Mouse (Mus musculus) hindbrain, postnatal 0 days (tissue): ENCODE data around the gene Vmp1. TPM values are rescaled to one million over a fixed set of nuclear protein-coding genes. Genes with fewer than 3 reads are reported as not detected.

Source experiments
- ATAC-seq: fragments of 200-750 bp; cut with Nextera tagmentation; 2 replicates; pipeline ENCODE4 v1.8.0; 2017; ENCODE audit warnings: mild to moderate bottlenecking, moderate TSS enrichment, moderate library complexity
- DNase-seq: peaks from one replicate; pipeline ENCODE4 v3.0.0-alpha.2; 2015; ENCODE audit warnings: low spot score
- H3K27ac ChIP-seq: fragments of 300-500 bp; sonication (generic); 2 replicates; pipeline ENCODE4 v1.5.1; 2014; ENCODE audit warnings: mild to moderate bottlenecking
- H3K27me3 ChIP-seq: fragments of 300-500 bp; sonication (generic); 2 replicates; pipeline ENCODE4 v1.6.1; 2014; ENCODE audit warnings: low read length, mixed read lengths; ENCODE audit not compliant: insufficient read depth
- H3K36me3 ChIP-seq: fragments of 300-500 bp; sonication (generic); 2 replicates; pipeline ENCODE4 v1.6.1; 2014; ENCODE audit warnings: low read length, mixed read lengths; ENCODE audit not compliant: insufficient read depth
- H3K4me1 ChIP-seq: fragments of 300-500 bp; sonication (generic); 2 replicates; pipeline ENCODE4 v1.6.1; 2014; ENCODE audit warnings: antibody characterized with exemption, low read length, mixed read lengths; ENCODE audit not compliant: insufficient read depth
- H3K4me2 ChIP-seq: fragments of 300-500 bp; sonication (generic); 2 replicates; pipeline ENCODE4 v1.6.1; 2014; ENCODE audit warnings: low read depth, mild to moderate bottlenecking, low read length, moderate library complexity, mixed read lengths
- H3K4me3 ChIP-seq: fragments of 300-500 bp; sonication (generic); 2 replicates; pipeline ENCODE4 v1.5.1; 2014; ENCODE audit warnings: low read length
- H3K9ac ChIP-seq: fragments of 300-500 bp; sonication (generic); replicated peaks from 2 replicates; pipeline ENCODE4 v1.6.1; 2014; ENCODE audit warnings: mild to moderate bottlenecking, low read length, moderate library complexity, mixed read lengths
- H3K9me3 ChIP-seq: fragments of 300-500 bp; sonication (generic); 2 replicates; pipeline ENCODE4 v1.6.1; 2016; ENCODE audit warnings: low read length, mixed read lengths
- CTCF ChIP-seq: IDR thresholded peaks from 2 replicates; pipeline ENCODE4 v1.5.1; 2016; ENCODE audit warnings: antibody characterized with exemption, control low read depth, low read depth
- WGBS: fragments of 180-500 bp; shearing (Covaris S2); extraction: QIAGEN DNeasy Blood & Tissue Kit; methylation state at CpG from one replicate; pipeline ENCODE4 v1.1.7; 2014; 5-methylcytosine and 5-hydroxymethylcytosine counted together
- polyA plus RNA-seq: library from polyadenylated mRNA; unstranded; fragments of >200 nt; fragmentation: Nextera tagmentation; extraction: Ambion mirVana; gene quantifications from 2 replicates; pipeline ENCODE4 v1.2.1, GENCODE M21; 2015
- total RNA-seq: library from RNA; depleted of rRNA; stranded (reverse); fragments of >200 nt; gene quantifications from 2 replicates; pipeline ENCODE4 v1.2.3, GENCODE M21; 2014

Vmp1 gene
- total and polyA plus RNA-seq, 2 experiments from 2014 or later, result 51.6 to 129 TPM

GRCm38 (mm10) chr11:86578809-86579730 is 104.6 kb downstream of the Vmp1 start:
- Histone ChIP-seq H3K36me3 (no peaks in the 10 kb centered on the region), H3K27ac (peak overlapping the region; percentile 41; the same call in 1 of the 2 replicates), H3K4me3 (no peak overlapping the region), H3K4me2 (no peak overlapping the region), H3K9ac (no peak overlapping the region), H3K4me1 (0 out of 2 replicates have a peak, but pooled peaks cover 3% of the 10 kb centered on the region), H3K27me3 (no peaks in the 10 kb centered on the region), H3K9me3 (no peaks in the 10 kb centered on the region)
- ATAC-seq, result no peak
- WGBS, result 75% methylated on average over 25 of the region's 25 CpGs
- TF ChIP-seq CTCF, result no peak
- DNase-seq, result no peak

DNA sequence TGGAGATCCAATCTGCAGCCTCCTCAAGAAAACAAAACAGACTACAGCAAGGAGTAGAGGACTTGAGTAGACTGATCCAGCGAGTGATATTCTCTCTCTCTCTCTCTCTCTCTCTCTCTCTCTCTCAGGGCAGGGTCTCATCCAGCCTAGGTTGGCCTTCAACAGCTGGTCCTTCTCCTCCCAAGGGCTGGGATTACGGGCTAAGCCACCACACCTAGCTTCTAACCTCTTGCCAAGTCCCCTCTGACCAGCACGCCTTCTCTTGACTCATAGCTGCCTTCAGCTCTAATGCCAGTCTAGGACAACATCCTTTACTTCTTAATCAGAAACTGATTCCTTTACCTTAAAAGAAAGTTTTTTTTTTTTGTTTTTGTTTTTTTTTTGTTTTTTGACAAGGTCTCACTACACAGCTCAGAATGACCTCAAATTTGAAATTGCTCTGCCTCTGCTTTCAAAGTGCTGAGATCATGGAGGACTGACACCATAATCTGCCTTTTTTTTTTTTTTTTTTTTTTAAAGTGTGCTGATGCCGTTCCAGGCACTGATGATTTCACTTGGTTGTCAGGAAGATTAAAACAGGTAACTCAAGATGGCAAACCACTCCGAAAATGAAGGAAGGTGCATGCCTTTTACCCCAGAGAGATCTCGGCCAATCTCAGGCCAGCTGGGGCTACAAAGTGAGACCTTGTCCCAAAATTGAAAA is 105.4 kb downstream of the Vmp1 start:
- no peaks in the 10 kb centered on the region for H3K9me3 ChIP-seq
- TF ChIP-seq CTCF, result no peak
- no peaks in the 10 kb centered on the region for H3K36me3 ChIP-seq
- ATAC-seq, result no peak
- 0 out of 2 replicates have a peak, but pooled peaks cover 3% of the 10 kb centered on the region for H3K4me1 ChIP-seq
- no peak overlapping the region for H3K9ac ChIP-seq
- no peak overlapping the region for H3K4me2 ChIP-seq
- H3K4me3 ChIP-seq, result no peak overlapping the region
- 80% methylated on average over 6 of the region's 6 CpGs for WGBS
- H3K27me3 ChIP-seq, result no peaks in the 10 kb centered on the region
- peak overlapping the region; percentile 41; the same call in 1 of the 2 replicates for H3K27ac ChIP-seq
- DNase-seq, result no peak

DNA sequence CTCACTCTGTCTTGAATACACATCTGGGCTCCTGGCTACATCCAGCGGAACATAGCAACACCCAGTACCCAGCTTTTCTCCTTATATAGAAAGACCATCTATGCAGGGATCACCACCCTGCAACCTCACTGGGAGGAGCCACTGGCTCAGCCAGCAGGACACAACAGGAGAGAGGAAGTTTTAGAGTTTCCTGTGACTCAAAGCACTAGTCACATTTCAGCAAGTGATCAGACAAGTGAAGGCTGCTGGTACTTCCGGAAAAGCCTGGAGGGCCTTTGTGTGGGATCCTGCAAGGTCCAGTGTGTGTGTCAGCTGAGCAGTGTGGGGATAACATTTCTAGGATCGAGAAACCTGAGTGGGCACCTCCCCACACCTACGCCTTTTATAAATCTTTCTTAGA is 106.4 kb downstream of the Vmp1 start:
- H3K4me1 ChIP-seq, result 0 out of 2 replicates have a peak, but pooled peaks cover 3% of the 10 kb centered on the region
- H3K9ac ChIP-seq, result no peak overlapping the region
- no peaks in the 10 kb centered on the region for H3K36me3 ChIP-seq
- TF ChIP-seq CTCF, result no peak
- ATAC-seq (no peak), DNase-seq (no peak)
- H3K4me3 ChIP-seq, result no peak overlapping the region
- no peak overlapping the region for H3K4me2 ChIP-seq
- H3K27me3 ChIP-seq, result no peaks in the 10 kb centered on the region
- H3K27ac ChIP-seq, result 0 out of 2 replicates have a peak overlapping the region, but pooled peaks have one; percentile 36
- WGBS, result 79% methylated on average over 4 of the region's 4 CpGs
- H3K9me3 ChIP-seq, result no peaks in the 10 kb centered on the region

DNA sequence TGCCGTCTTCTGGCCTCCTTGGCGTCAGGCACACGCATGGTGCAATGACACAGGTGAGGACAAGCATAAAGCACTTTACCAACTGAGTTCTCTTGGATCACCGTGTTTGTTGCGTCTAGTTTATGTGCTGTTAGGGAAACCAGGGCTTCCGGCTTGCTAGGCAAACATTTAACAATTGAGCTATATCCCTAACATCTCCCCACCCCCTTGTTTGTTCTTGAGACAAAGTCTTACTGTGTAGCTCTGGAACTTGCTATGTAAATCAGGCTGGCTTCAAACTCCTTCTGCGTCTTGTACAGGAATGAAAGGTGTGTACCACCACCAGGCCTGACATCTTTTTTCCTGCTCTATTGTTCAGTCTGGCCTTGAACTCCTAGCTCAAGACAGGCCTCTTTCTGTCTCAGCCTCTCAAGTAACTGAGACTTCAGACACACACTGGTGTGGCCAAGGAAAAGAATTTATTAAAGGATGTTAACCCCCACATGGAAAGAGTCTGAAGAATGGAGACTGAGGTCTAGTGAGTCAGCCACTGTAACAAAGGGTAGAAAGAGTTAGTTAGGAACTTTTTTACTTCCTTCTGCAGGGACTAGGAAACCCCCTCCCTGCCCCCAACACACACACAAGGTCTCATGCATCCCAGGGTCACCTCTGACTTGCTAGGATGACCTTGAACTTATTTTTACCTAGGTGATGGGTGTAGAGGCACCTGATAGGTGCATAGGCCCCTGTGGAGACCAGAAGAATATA is 107.8 kb downstream of the Vmp1 start:
- Histone ChIP-seq H3K27ac (no peak overlapping the region), H3K4me3 (no peak overlapping the region), H3K9ac (no peak overlapping the region), H3K36me3 (no peaks in the 10 kb centered on the region), H3K4me2 (no peak overlapping the region), H3K27me3 (no peaks in the 10 kb centered on the region), H3K9me3 (no peaks in the 10 kb centered on the region), H3K4me1 (0 out of 2 replicates have a peak, but pooled peaks cover 3% of the 10 kb centered on the region)
- 82% methylated on average over 7 of the region's 7 CpGs for WGBS
- DNase-seq, result no peak
- no peak for TF ChIP-seq CTCF
- no peak for ATAC-seq

DNA sequence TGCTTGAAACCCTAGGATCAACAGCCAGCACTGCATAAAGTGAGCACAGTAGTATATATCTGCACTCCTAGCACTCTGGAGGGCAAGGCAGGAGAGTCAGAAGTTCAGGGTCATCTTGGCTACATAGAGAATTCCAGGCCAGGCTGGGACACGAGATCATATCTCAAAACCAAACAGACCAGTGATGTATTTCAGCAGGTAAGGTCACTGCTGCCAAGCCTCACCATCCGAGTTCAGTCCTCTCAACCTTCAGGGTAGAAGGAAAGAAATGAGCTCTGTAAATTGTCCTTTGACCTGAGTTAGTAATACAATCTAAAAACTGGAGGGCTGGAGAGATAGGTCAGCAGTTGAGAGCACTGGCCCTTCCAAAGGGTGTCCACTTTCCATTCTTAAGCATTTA is 109.2 kb downstream of the Vmp1 start:
- H3K9ac ChIP-seq, result no peak overlapping the region
- no peaks in the 10 kb centered on the region for H3K27me3 ChIP-seq
- no peak overlapping the region for H3K4me3 ChIP-seq
- no peak overlapping the region for H3K4me2 ChIP-seq
- no peak overlapping the region for H3K27ac ChIP-seq
- no peaks in the 10 kb centered on the region for H3K9me3 ChIP-seq
- WGBS, result 87% methylated on average over 2 of the region's 2 CpGs
- DNase-seq (no peak), ATAC-seq (no peak)
- TF ChIP-seq CTCF, result no peak
- no peaks in the 10 kb centered on the region for H3K36me3 ChIP-seq
- H3K4me1 ChIP-seq, result 0 out of 2 replicates have a peak, but pooled peaks cover 1% of the 10 kb centered on the region

GRCm38 (mm10) chr11:86573646-86574231 is 109.9 kb downstream of the Vmp1 start:
- no peak for ATAC-seq
- no peak overlapping the region for H3K27ac ChIP-seq
- no peaks in the 10 kb centered on the region for H3K9me3 ChIP-seq
- no peaks in the 10 kb centered on the region for H3K4me1 ChIP-seq
- WGBS, result 90% methylated on average over 6 of the region's 6 CpGs
- H3K4me2 ChIP-seq, result no peak overlapping the region
- no peak for TF ChIP-seq CTCF
- no peaks in the 10 kb centered on the region for H3K36me3 ChIP-seq
- no peak overlapping the region for H3K4me3 ChIP-seq
- no peak for DNase-seq
- H3K27me3 ChIP-seq, result no peaks in the 10 kb centered on the region
- H3K9ac ChIP-seq, result no peak overlapping the region
